Mouse (Mus musculus) liver, embryonic 11.5 days (tissue): Measurements from ENCODE around the gene Snrnp35. TPM values are rescaled to one million over a fixed set of nuclear protein-coding genes. Genes with fewer than 3 reads are reported as not detected.

Source experiments
- ATAC-seq: fragments of 200-750 bp; cut with Nextera tagmentation; replicated peaks from 2 replicates; pipeline ENCODE4 v1.8.0; 2017; ENCODE audit warnings: moderate number of reproducible peaks, mild to moderate bottlenecking, moderate TSS enrichment, moderate library complexity; ENCODE audit not compliant: low FRiP score
- DNase-seq: peaks from one replicate; pipeline ENCODE4 v3.0.0-alpha.2; 2017; ENCODE audit warnings: low spot score
- H3K27ac ChIP-seq: fragments of 300-500 bp; sonication (generic); 2 replicates; pipeline ENCODE4 v1.5.1; 2014; ENCODE audit warnings: mild to moderate bottlenecking, low read depth, low read length, control low read depth
- H3K27me3 ChIP-seq: fragments of 300-500 bp; sonication (generic); replicated peaks from 2 replicates; pipeline ENCODE4 v1.6.1; 2014; ENCODE audit warnings: low read length, mixed read lengths; ENCODE audit not compliant: control insufficient read depth, insufficient read depth
- H3K36me3 ChIP-seq: fragments of 300-500 bp; sonication (generic); 2 replicates; pipeline ENCODE4 v1.6.1; 2014; ENCODE audit warnings: mild to moderate bottlenecking, low read length, moderate library complexity, mixed read lengths; ENCODE audit not compliant: control insufficient read depth, insufficient read depth
- H3K4me1 ChIP-seq: fragments of 300-500 bp; sonication (generic); replicated peaks from 2 replicates; pipeline ENCODE4 v1.6.1; 2014; ENCODE audit warnings: low read length, mixed read lengths; ENCODE audit not compliant: control insufficient read depth, insufficient read depth
- H3K4me2 ChIP-seq: fragments of 300-500 bp; sonication (generic); 2 replicates; pipeline ENCODE4 v1.6.1; 2014; ENCODE audit warnings: mild to moderate bottlenecking, control low read depth, moderate library complexity
- H3K4me3 ChIP-seq: fragments of 300-500 bp; sonication (generic); 2 replicates; pipeline ENCODE4 v1.5.1; 2014; ENCODE audit warnings: low read depth, low read length, control low read depth
- H3K9ac ChIP-seq: fragments of 300-500 bp; sonication (generic); 2 replicates; pipeline ENCODE4 v1.6.1; 2014; ENCODE audit warnings: low read depth, low read length, control low read depth
- H3K9me3 ChIP-seq: fragments of 300-500 bp; sonication (generic); 2 replicates; pipeline ENCODE4 v1.6.1; 2016; ENCODE audit warnings: low read length, inconsistent platforms, mixed read lengths; ENCODE audit not compliant: control insufficient read depth
- WGBS: fragments of 180-500 bp; shearing (Covaris S2); extraction: QIAGEN DNeasy Blood & Tissue Kit; methylation state at CpG from one replicate; pipeline ENCODE4 v1.1.7; 2014; 5-methylcytosine and 5-hydroxymethylcytosine counted together
- polyA plus RNA-seq: library from polyadenylated mRNA; unstranded; fragments of >200 nt; fragmentation: Nextera tagmentation; extraction: Ambion mirVana; gene quantifications from 2 replicates; pipeline ENCODE4 v1.2.1, GENCODE M21; 2014

Snrnp35 gene
- polyA plus RNA-seq, 1 experiment from 2014 or later, result 14.0 TPM

- DNase-seq (no peak), ATAC-seq (no peak)
- Histone ChIP-seq H3K4me2 (no peak overlapping the region), H3K9me3 (no peaks in the 10 kb centered on the region), H3K4me1 (peaks cover 5% of the 10 kb centered on the region), H3K9ac (no peak overlapping the region), H3K36me3 (peaks cover 7% of the 10 kb centered on the region; the same call in 1 of the 2 replicates), H3K27me3 (no peaks in the 10 kb centered on the region), H3K4me3 (no peak overlapping the region), H3K27ac (no peak overlapping the region)
- 82% methylated on average over 5 of the region's 5 CpGs for WGBS
These were observed 2.7 kb downstream of the Snrnp35 start for GRCm38 (mm10) chr5:124485654-124486053.

GRCm38 (mm10) chr5:124488885-124489284 is 6.0 kb downstream of the Snrnp35 start:
- Histone ChIP-seq H3K9ac (no peak overlapping the region), H3K9me3 (no peaks in the 10 kb centered on the region), H3K4me2 (no peak overlapping the region), H3K4me3 (no peak overlapping the region), H3K27me3 (no peaks in the 10 kb centered on the region), H3K4me1 (peaks cover 5% of the 10 kb centered on the region), H3K27ac (no peak overlapping the region), H3K36me3 (peaks cover 11% of the 10 kb centered on the region; the same call in 1 of the 2 replicates)
- ATAC-seq (no peak), DNase-seq (no peak)
- WGBS, result 82% methylated on average over 3 of the region's 3 CpGs

- peaks cover 11% of the 10 kb centered on the region; the same call in 1 of the 2 replicates for H3K36me3 ChIP-seq
- no peak overlapping the region for H3K9ac ChIP-seq
- no peak for DNase-seq
- H3K27ac ChIP-seq, result no peak overlapping the region
- no peaks in the 10 kb centered on the region for H3K9me3 ChIP-seq
- 90% methylated on average over 4 of the region's 4 CpGs for WGBS
- H3K4me2 ChIP-seq, result no peak overlapping the region
- peaks cover under 1% of the 10 kb centered on the region; the same call in 1 of the 2 replicates for H3K4me1 ChIP-seq
- no peak for ATAC-seq
- no peak overlapping the region for H3K4me3 ChIP-seq
- no peaks in the 10 kb centered on the region for H3K27me3 ChIP-seq
These were observed 8.8 kb downstream of the Snrnp35 start for GRCm38 (mm10) chr5:124491732-124492131.

GRCm38 (mm10) chr5:124492618-124493017 is 9.7 kb downstream of the Snrnp35 start:
- Histone ChIP-seq H3K36me3 (peaks cover 11% of the 10 kb centered on the region; the same call in 1 of the 2 replicates), H3K4me1 (peaks cover 6% of the 10 kb centered on the region), H3K9me3 (no peaks in the 10 kb centered on the region), H3K4me3 (no peak overlapping the region), H3K27me3 (no peaks in the 10 kb centered on the region), H3K4me2 (no peak overlapping the region), H3K9ac (no peak overlapping the region), H3K27ac (no peak overlapping the region)
- DNase-seq (no peak), ATAC-seq (no peak)
- WGBS, result 69% methylated on average over 4 of the region's 4 CpGs

- H3K36me3 ChIP-seq, result peaks cover 11% of the 10 kb centered on the region
- 78% methylated on average over 11 of the region's 11 CpGs for WGBS
These were observed 10.5 kb downstream of the Snrnp35 start for GRCm38 (mm10) chr5:124493455-124493854.

GRCm38 (mm10) chr5:124495547-124495946 is 12.6 kb downstream of the Snrnp35 start:
- no peak overlapping the region for H3K4me3 ChIP-seq
- H3K27me3 ChIP-seq, result no peaks in the 10 kb centered on the region
- 75% methylated on average over 7 of the region's 7 CpGs for WGBS
- ATAC-seq (no peak), DNase-seq (no peak)
- H3K4me1 ChIP-seq, result peaks cover 20% of the 10 kb centered on the region
- no peak overlapping the region for H3K27ac ChIP-seq
- no peak overlapping the region for H3K4me2 ChIP-seq
- H3K9ac ChIP-seq, result no peak overlapping the region
- no peaks in the 10 kb centered on the region for H3K9me3 ChIP-seq
- H3K36me3 ChIP-seq, result peaks cover 6% of the 10 kb centered on the region

More at GRCm38 (mm10) chr5:124493455-124493854, 10.5 kb downstream of the Snrnp35 start:
- Histone ChIP-seq H3K9me3 (no peaks in the 10 kb centered on the region), H3K9ac (no peak overlapping the region), H3K27me3 (no peaks in the 10 kb centered on the region), H3K4me1 (peaks cover 10% of the 10 kb centered on the region), H3K4me3 (no peak overlapping the region), H3K4me2 (no peak overlapping the region), H3K27ac (no peak overlapping the region)
- DNase-seq (no peak), ATAC-seq (no peak)

GRCm38 (mm10) chr5:124496614-124497514 is 13.9 kb downstream of the Snrnp35 start:
- Histone ChIP-seq H3K9ac (no peak overlapping the region), H3K27me3 (no peaks in the 10 kb centered on the region), H3K27ac (no peak overlapping the region), H3K4me1 (peaks cover 20% of the 10 kb centered on the region), H3K4me3 (no peak overlapping the region), H3K36me3 (peaks cover 5% of the 10 kb centered on the region), H3K4me2 (peak overlapping the region; percentile 42; the same call in 1 of the 2 replicates), H3K9me3 (no peaks in the 10 kb centered on the region)
- ATAC-seq, result no peak
- DNase-seq, result no peak
- 50% methylated on average over 15 of the region's 15 CpGs for WGBS

GRCm38 (mm10) chr5:124498221-124498876 is 15.4 kb downstream of the Snrnp35 start:
- no peak for DNase-seq
- H3K9ac ChIP-seq, result no peak overlapping the region
- ATAC-seq, result no peak
- peak overlapping the region; percentile 10 for H3K4me2 ChIP-seq
- peak overlapping the region; percentile 45; the same call in 1 of the 2 replicates for H3K27ac ChIP-seq
- no peaks in the 10 kb centered on the region for H3K9me3 ChIP-seq
- H3K4me3 ChIP-seq, result no peak overlapping the region
- no peaks in the 10 kb centered on the region for H3K27me3 ChIP-seq
- H3K36me3 ChIP-seq, result peaks cover 5% of the 10 kb centered on the region
- WGBS, result 42% methylated on average over 9 of the region's 9 CpGs
- peaks cover 20% of the 10 kb centered on the region for H3K4me1 ChIP-seq
